Mouse (Mus musculus): Measurements from ENCODE around the gene Rnf213. TPM values are rescaled to one million over a fixed set of nuclear protein-coding genes. Genes with fewer than 3 reads are reported as not detected.

Rnf213 gene
- polyA plus RNA-seq, 1 experiment from 2014 or later, result 0.90 TPM

DNA sequence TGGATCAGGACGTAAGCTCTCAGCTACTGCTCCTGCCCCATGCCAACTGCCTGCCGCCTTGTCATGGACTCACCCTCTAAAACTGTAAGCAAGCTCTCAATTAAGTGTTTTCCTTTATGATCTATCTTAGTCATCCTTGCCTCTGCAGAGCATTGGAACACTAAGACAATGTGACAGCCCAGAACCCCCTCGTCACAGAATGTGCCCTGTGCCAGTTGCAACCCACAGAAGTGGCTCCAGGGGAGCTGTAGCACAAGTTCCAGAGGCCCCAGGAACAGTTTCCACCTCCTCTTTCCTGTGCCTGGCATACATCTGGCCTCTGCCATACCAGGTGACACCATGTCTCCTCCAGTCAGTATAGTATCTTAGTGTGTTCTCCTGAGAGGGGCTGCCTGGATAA lies 130.5 kb downstream of the Rnf213 start:
- ATAC-seq, result no peak
- Histone ChIP-seq H3K4me2 (ENCODE audit: low read length) (no peak overlapping the region), H3K9me3 (replicated peaks; ENCODE audit: control insufficient read depth, low read length, poor library complexity, severe bottlenecking) (no peaks in the 10 kb centered on the region), H3K4me1 (ENCODE audit: control insufficient read depth, insufficient read depth, low read length) (peaks cover 3% of the 10 kb centered on the region; the same call in 1 of the 2 replicates), H3K36me3 (ENCODE audit: control insufficient read depth, insufficient read depth, low read length) (no peaks in the 10 kb centered on the region), H3K4me3 (ENCODE audit: low read depth, low read length) (no peak overlapping the region), H3K27me3 (ENCODE audit: control insufficient read depth, insufficient read depth, low read depth, low read length) (no peaks in the 10 kb centered on the region), H3K27ac (ENCODE audit: low read length) (no peak overlapping the region), H3K9ac (ENCODE audit: low read depth, low read length) (no peak overlapping the region)
- WGBS, result 89% methylated on average over 3 of the region's 3 CpGs

DNA sequence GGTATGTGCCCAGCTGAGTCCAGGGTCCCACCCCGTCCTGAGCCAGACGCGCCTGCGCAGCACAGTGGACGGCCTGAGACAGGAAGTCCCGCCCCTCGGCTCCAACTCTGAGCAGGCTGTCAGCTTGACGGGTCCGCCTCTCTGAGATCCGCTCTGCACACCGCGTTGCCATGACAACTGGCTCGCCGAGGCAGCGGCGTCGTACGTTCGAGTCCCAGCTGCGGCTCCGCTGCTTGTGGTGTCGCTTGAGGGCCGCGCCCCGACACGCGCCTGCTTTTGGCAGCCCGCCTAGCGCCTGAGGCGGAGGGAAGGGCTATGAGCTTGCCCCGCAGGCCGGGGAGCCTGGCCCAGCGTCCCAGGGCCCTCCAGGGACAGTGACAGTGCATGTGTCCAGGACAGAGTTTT lies 131.6 kb downstream of the Rnf213 start:
- no peak overlapping the region for H3K27ac ChIP-seq (ENCODE audit: low read length)
- H3K36me3 ChIP-seq (ENCODE audit: control insufficient read depth, insufficient read depth, low read length), result no peaks in the 10 kb centered on the region
- no peaks in the 10 kb centered on the region for H3K9me3 ChIP-seq (replicated peaks; ENCODE audit: control insufficient read depth, low read length, poor library complexity, severe bottlenecking)
- 2% methylated on average over 33 of the region's 33 CpGs for WGBS
- H3K4me2 ChIP-seq (ENCODE audit: low read length), result peak overlapping the region; percentile 67
- H3K27me3 ChIP-seq (ENCODE audit: control insufficient read depth, insufficient read depth, low read depth, low read length), result no peaks in the 10 kb centered on the region
- peak overlapping the region; percentile 63 for H3K9ac ChIP-seq (ENCODE audit: low read depth, low read length)
- H3K4me1 ChIP-seq (ENCODE audit: control insufficient read depth, insufficient read depth, low read length), result peaks cover 3% of the 10 kb centered on the region; the same call in 1 of the 2 replicates
- H3K4me3 ChIP-seq (ENCODE audit: low read depth, low read length), result peak overlapping the region; percentile 34
- peak; percentile 96 for ATAC-seq

DNA sequence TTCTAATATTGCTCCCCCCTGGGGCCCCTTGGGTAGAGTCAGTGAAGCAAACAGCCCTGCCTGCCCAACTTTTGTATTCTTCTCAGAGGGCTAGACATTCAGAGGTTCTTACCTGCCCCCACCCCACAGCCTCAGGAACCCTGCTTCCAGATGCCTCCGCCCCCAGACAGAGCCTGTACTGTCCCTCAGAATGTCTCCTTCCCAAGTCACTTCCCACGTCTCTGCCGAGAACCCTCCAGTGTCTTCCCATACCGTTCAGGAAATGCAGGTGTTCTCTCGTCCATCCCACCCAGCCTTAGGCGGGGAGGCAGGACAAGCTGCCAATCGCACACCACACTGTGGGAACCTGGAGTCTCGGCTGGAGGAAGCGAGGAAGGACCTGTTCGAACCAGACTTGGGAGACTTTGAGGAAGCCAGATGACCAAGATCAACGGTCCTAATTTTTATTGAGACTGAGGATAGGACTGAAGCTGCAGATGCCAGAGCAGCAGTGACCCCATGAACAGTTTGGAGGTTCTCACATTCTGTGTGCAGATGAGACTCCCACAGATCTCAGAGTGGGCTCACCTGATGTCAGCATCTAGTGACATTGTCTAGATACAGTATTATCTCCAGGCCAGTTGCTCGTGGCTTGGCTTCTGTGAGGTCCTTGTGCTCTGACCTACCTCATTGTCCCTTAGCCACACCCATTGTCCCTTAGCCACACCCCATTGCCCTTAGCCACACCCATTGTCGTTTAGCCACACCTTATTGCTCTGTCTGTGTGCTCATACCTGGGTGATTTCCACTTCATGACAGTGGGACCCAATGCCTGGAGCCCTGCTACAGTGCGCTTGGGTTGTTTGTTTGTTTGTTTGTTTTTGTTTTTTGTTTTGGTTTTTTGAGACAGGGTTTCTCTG lies 133.4 kb downstream of the Rnf213 start:
- no peaks in the 10 kb centered on the region for H3K27me3 ChIP-seq (ENCODE audit: control insufficient read depth, insufficient read depth, low read depth, low read length)
- no peaks in the 10 kb centered on the region for H3K36me3 ChIP-seq (ENCODE audit: control insufficient read depth, insufficient read depth, low read length)
- H3K27ac ChIP-seq (ENCODE audit: low read length), result no peak overlapping the region
- no peak overlapping the region for H3K9ac ChIP-seq (ENCODE audit: low read depth, low read length)
- WGBS, result 84% methylated on average over 14 of the region's 14 CpGs
- no peak for ATAC-seq
- H3K9me3 ChIP-seq (replicated peaks; ENCODE audit: control insufficient read depth, low read length, poor library complexity, severe bottlenecking), result no peaks in the 10 kb centered on the region
- no peak overlapping the region for H3K4me3 ChIP-seq (ENCODE audit: low read depth, low read length)
- no peak overlapping the region for H3K4me2 ChIP-seq (ENCODE audit: low read length)
- H3K4me1 ChIP-seq (ENCODE audit: control insufficient read depth, insufficient read depth, low read length), result peaks cover 3% of the 10 kb centered on the region; the same call in 1 of the 2 replicates

DNA sequence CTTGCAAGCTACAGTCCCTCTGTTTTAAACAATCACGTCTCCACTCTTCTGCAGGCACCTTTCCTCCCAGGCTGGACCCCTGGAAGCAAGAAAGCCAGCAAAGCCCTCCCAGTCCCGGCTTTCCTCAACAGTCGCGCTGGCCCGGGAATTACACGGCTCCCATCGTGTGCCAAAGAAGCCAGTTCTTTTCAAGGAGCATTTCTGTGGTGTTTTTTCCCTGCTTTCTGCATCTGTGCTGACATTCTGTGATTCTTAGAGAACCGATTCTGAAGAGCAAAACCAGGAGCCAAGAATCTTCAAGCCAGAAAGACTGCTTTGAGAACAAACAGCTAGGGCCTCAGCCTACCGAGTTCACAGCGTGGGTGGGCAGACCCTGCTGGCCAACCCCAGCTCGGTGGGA lies 136.0 kb downstream of the Rnf213 start:
- Histone ChIP-seq H3K27me3 (ENCODE audit: control insufficient read depth, insufficient read depth, low read depth, low read length) (no peaks in the 10 kb centered on the region), H3K4me3 (ENCODE audit: low read depth, low read length) (no peak overlapping the region), H3K4me1 (ENCODE audit: control insufficient read depth, insufficient read depth, low read length) (peaks cover 3% of the 10 kb centered on the region; the same call in 1 of the 2 replicates), H3K9ac (ENCODE audit: low read depth, low read length) (no peak overlapping the region), H3K36me3 (ENCODE audit: control insufficient read depth, insufficient read depth, low read length) (no peaks in the 10 kb centered on the region), H3K27ac (ENCODE audit: low read length) (0 out of 2 replicates have a peak overlapping the region, but pooled peaks have one; percentile 10), H3K4me2 (ENCODE audit: low read length) (no peak overlapping the region), H3K9me3 (replicated peaks; ENCODE audit: control insufficient read depth, low read length, poor library complexity, severe bottlenecking) (no peaks in the 10 kb centered on the region)
- no peak for ATAC-seq
- WGBS, result 49% methylated on average over 11 of the region's 11 CpGs

DNA sequence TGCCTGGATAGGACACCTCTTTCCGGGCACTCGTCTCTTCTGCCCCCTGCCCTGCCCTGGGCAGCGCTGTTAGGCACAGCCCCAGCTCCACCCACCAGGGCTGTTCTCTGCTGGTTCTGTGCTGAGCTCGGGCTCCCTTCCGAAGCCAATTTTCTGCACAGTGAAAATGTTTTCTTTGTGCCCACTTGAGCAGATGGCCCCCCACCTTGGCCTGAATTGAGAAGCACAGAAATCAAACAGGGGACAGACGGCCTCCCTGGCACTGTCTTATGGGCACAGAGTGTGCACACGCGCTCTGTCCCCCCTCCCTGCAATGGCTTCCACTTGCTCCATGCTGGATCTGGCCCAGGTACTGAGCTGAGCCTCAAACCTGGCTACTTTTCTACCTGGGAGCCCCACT lies 139.6 kb downstream of the Rnf213 start:
- no peak overlapping the region for H3K9ac ChIP-seq (ENCODE audit: low read depth, low read length)
- no peaks in the 10 kb centered on the region for H3K27me3 ChIP-seq (ENCODE audit: control insufficient read depth, insufficient read depth, low read depth, low read length)
- no peaks in the 10 kb centered on the region for H3K36me3 ChIP-seq (ENCODE audit: control insufficient read depth, insufficient read depth, low read length)
- H3K4me3 ChIP-seq (ENCODE audit: low read depth, low read length), result no peak overlapping the region
- H3K4me1 ChIP-seq (ENCODE audit: control insufficient read depth, insufficient read depth, low read length), result no peaks in the 10 kb centered on the region
- H3K9me3 ChIP-seq (replicated peaks; ENCODE audit: control insufficient read depth, low read length, poor library complexity, severe bottlenecking), result no peaks in the 10 kb centered on the region
- H3K27ac ChIP-seq (ENCODE audit: low read length), result no peak overlapping the region
- ATAC-seq, result no peak
- 49% methylated on average over 8 of the region's 8 CpGs for WGBS
- no peak overlapping the region for H3K4me2 ChIP-seq (ENCODE audit: low read length)

DNA sequence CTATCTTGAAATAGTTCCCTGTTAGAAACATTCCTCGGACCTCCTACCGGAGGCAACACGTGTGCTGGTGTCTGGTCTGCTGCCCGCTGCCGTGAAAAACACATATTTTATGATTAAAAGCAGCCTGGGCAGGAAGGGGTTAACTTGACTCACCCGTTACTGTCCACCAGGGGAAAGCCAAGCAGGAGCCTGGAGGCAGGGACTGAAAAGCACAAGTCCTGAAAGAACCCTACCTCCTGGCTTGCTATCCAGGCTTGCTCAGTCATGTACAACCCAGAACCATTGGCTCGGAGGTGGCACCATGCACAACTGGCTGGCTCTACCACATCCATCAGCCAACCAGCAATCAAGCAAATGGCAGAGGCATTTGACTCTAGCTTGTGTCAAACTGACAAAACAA lies 140.8 kb downstream of the Rnf213 start:
- WGBS, result 71% methylated on average over 7 of the region's 7 CpGs
- Histone ChIP-seq H3K4me2 (ENCODE audit: low read length) (no peak overlapping the region), H3K36me3 (ENCODE audit: control insufficient read depth, insufficient read depth, low read length) (no peaks in the 10 kb centered on the region), H3K27me3 (ENCODE audit: control insufficient read depth, insufficient read depth, low read depth, low read length) (no peaks in the 10 kb centered on the region), H3K27ac (ENCODE audit: low read length) (no peak overlapping the region), H3K9me3 (replicated peaks; ENCODE audit: control insufficient read depth, low read length, poor library complexity, severe bottlenecking) (no peaks in the 10 kb centered on the region), H3K4me3 (ENCODE audit: low read depth, low read length) (no peak overlapping the region), H3K4me1 (ENCODE audit: control insufficient read depth, insufficient read depth, low read length) (no peaks in the 10 kb centered on the region), H3K9ac (ENCODE audit: low read depth, low read length) (no peak overlapping the region)
- ATAC-seq, result no peak

MicroRNAs within 50 kb of the gene (microRNA counts, 519-probe panel; counts per million panel counts)
- 386 counts per million, percentile 18 among the panel's probes with 10 or more counts for microRNA mmu-miR-1932

Small RNA genes within 50 kb of the gene (microRNA-seq; reads per million reads assigned to microRNA genes)
- gene Mir1932, result not detected

Other genes with a start within 250 kb of the Rnf213 start
- gene Tbc1d16, start 164.6 kb upstream of the Rnf213 start, polyA plus RNA-seq (2015; fragmentation: Nextera tagmentation; extraction: Ambion mirVana), result 47.7 and 56.7 TPM in 2 replicates
- gene Ccdc40, start 164.5 kb upstream of the Rnf213 start, polyA plus RNA-seq (2015; fragmentation: Nextera tagmentation; extraction: Ambion mirVana), result 18.0 and 20.1 TPM in 2 replicates
- 102 and 120 TPM in 2 replicates for gene Gaa, start 125.2 kb upstream of the Rnf213 start, polyA plus RNA-seq (2015; fragmentation: Nextera tagmentation; extraction: Ambion mirVana)
- 228 and 237 TPM in 2 replicates for gene Eif4a3, start 93.0 kb upstream of the Rnf213 start, polyA plus RNA-seq (2015; fragmentation: Nextera tagmentation; extraction: Ambion mirVana)
- 0.29 and 0.38 TPM in 2 replicates for gene Card14, start 85.3 kb upstream of the Rnf213 start, polyA plus RNA-seq (2015; fragmentation: Nextera tagmentation; extraction: Ambion mirVana)
- 4.1 and 4.7 TPM in 2 replicates for gene Sgsh, start 37.6 kb upstream of the Rnf213 start, polyA plus RNA-seq (2015; fragmentation: Nextera tagmentation; extraction: Ambion mirVana)
- 7.5 and 7.9 TPM in 2 replicates for gene Slc26a11, start 37.5 kb upstream of the Rnf213 start, polyA plus RNA-seq (2015; fragmentation: Nextera tagmentation; extraction: Ambion mirVana)
- 17.3 and 19.8 TPM in 2 replicates for gene Endov, start 98.2 kb downstream of the Rnf213 start, polyA plus RNA-seq (2015; fragmentation: Nextera tagmentation; extraction: Ambion mirVana)
- 12.4 and 12.6 TPM in 2 replicates for gene Nptx1, start 154.7 kb downstream of the Rnf213 start, polyA plus RNA-seq (2015; fragmentation: Nextera tagmentation; extraction: Ambion mirVana)
- 9.9 and 10.4 TPM in 2 replicates for gene Rptor, start 209.8 kb downstream of the Rnf213 start, polyA plus RNA-seq (2015; fragmentation: Nextera tagmentation; extraction: Ambion mirVana)

All from midbrain, embryonic 16.5 days (tissue).